Mouse (Mus musculus): ENCODE results near the gene Dennd5b. TPM values are rescaled to one million over a fixed set of nuclear protein-coding genes. Genes with fewer than 3 reads are reported as not detected.
"Not testable (repeated sequence)": the region's sequence is repeated elsewhere in the genome, so short reads cannot be mapped to it uniquely, and the experiment has no call there.

Dennd5b gene
- polyA plus RNA-seq, 1 experiment from 2014 or later = 9.6 TPM

- H3K4me1 ChIP-seq (replicated peaks; ENCODE audit: control insufficient read depth, insufficient read depth, low read length) = 0 out of 2 replicates have a peak, but pooled peaks cover 6% of the 10 kb centered on the region
- no peaks in the 10 kb centered on the region for H3K9me3 ChIP-seq (ENCODE audit: control insufficient read depth)
- no peaks in the 10 kb centered on the region for H3K27me3 ChIP-seq (replicated peaks; ENCODE audit: control insufficient read depth, insufficient read depth, low read length)
- H3K27ac ChIP-seq (ENCODE audit: low read depth, low read length) = 0 out of 2 replicates have a peak overlapping the region, but pooled peaks have one; percentile 28
- 50% methylated on average over 5 of the region's 5 CpGs for WGBS
- no peak for TF ChIP-seq CTCF (IDR thresholded peaks at IDR 0.05; ENCODE audit: low read depth)
- no peaks in the 10 kb centered on the region for H3K36me3 ChIP-seq (ENCODE audit: control insufficient read depth, insufficient read depth)
- peak overlapping the region; percentile 18 for H3K4me2 ChIP-seq (replicated peaks; ENCODE audit: low read depth)
- H3K9ac ChIP-seq (ENCODE audit: low read depth, low read length) = no peak overlapping the region
- no peak for ATAC-seq
- H3K4me3 ChIP-seq (ENCODE audit: low read depth, low read length) = no peak overlapping the region
These were observed 159.6 kb downstream of the Dennd5b start for GRCm38 (mm10) chr6:148941880-148942279.

- H3K4me1 ChIP-seq (replicated peaks; ENCODE audit: control insufficient read depth, insufficient read depth, low read length); H3K36me3 ChIP-seq (ENCODE audit: control insufficient read depth, insufficient read depth); H3K9me3 ChIP-seq (ENCODE audit: control insufficient read depth); H3K4me2 ChIP-seq (replicated peaks; ENCODE audit: low read depth); H3K27me3 ChIP-seq (replicated peaks; ENCODE audit: control insufficient read depth, insufficient read depth, low read length); H3K4me3 ChIP-seq (ENCODE audit: low read depth, low read length); ATAC-seq; H3K9ac ChIP-seq (ENCODE audit: low read depth, low read length); H3K27ac ChIP-seq (ENCODE audit: low read depth, low read length): not testable (repeated sequence)
- peak; percentile 44 for TF ChIP-seq CTCF (IDR thresholded peaks at IDR 0.05; ENCODE audit: low read depth)
- 60% methylated on average over 2 of the region's 3 CpGs for WGBS
These were observed 161.1 kb downstream of the Dennd5b start for GRCm38 (mm10) chr6:148940383-148940782.

Other genes with a start within 250 kb of the Dennd5b start
- 6.8 and 7.4 TPM in 2 replicates for gene Caprin2, start 205.4 kb downstream of the Dennd5b start, polyA plus RNA-seq (2015; fragmentation: Nextera tagmentation; extraction: Ambion mirVana)
- gene Sinhcaf, start 155.2 kb downstream of the Dennd5b start, polyA plus RNA-seq (2015; fragmentation: Nextera tagmentation; extraction: Ambion mirVana) = 22.2 and 23.0 TPM in 2 replicates
- gene Gm10203, start 28.5 kb upstream of the Dennd5b start, polyA plus RNA-seq (2015; fragmentation: Nextera tagmentation; extraction: Ambion mirVana) = not detected in 2 replicates
- 8.3 and 11.6 TPM in 2 replicates for gene Etfbkmt, start 38.2 kb upstream of the Dennd5b start, polyA plus RNA-seq (2015; fragmentation: Nextera tagmentation; extraction: Ambion mirVana)
- gene Amn1, start 87.0 kb upstream of the Dennd5b start, polyA plus RNA-seq (2015; fragmentation: Nextera tagmentation; extraction: Ambion mirVana) = 17.4 and 20.5 TPM in 2 replicates
- 16.3 and 18.9 TPM in 2 replicates for gene Resf1, start 207.7 kb upstream of the Dennd5b start, polyA plus RNA-seq (2015; fragmentation: Nextera tagmentation; extraction: Ambion mirVana)